Mouse (Mus musculus): ENCODE measurements around the gene St3gal3. TPM values are rescaled to one million over a fixed set of nuclear protein-coding genes. Genes with fewer than 3 reads are reported as not detected.

Gene St3gal3
- polyA plus RNA-seq, 1 experiment from 2014 or later: 8.1 TPM

- Histone ChIP-seq H3K4me2 (peak overlapping the region; percentile 98; the same call in 1 of the 2 replicates), H3K27me3 (no peaks in the 10 kb centered on the region), H3K36me3 (peaks cover 10% of the 10 kb centered on the region; the same call in 1 of the 2 replicates), H3K9me3 (no peaks in the 10 kb centered on the region), H3K4me3 (no peak overlapping the region), H3K4me1 (peaks cover 33% of the 10 kb centered on the region), H3K9ac (no peak overlapping the region), H3K27ac (no peak overlapping the region)
- no peak for ATAC-seq (ENCODE audit: borderline replicate concordance, extremely low read depth, low FRiP score, low TSS enrichment)
- WGBS: 53% methylated on average over 5 of the region's 5 CpGs
Observed at GRCm38 (mm10) chr4:117916386-117916785, 218.3 kb downstream of the St3gal3 start.

- H3K27me3 ChIP-seq: no peaks in the 10 kb centered on the region
- H3K9me3 ChIP-seq: no peaks in the 10 kb centered on the region
- peak overlapping the region; percentile 70 for H3K9ac ChIP-seq
- WGBS: 1% methylated on average over 19 of the region's 19 CpGs
- peak overlapping the region; percentile 85 for H3K27ac ChIP-seq
- H3K36me3 ChIP-seq: peaks cover 15% of the 10 kb centered on the region; the same call in 1 of the 2 replicates
- peaks cover 33% of the 10 kb centered on the region for H3K4me1 ChIP-seq
- ATAC-seq (ENCODE audit: borderline replicate concordance, extremely low read depth, low FRiP score, low TSS enrichment): no peak
- H3K4me3 ChIP-seq: peak overlapping the region; percentile 67
- peak overlapping the region; percentile 98 for H3K4me2 ChIP-seq
Observed at GRCm38 (mm10) chr4:117915489-117916105, 219.1 kb downstream of the St3gal3 start.

- under 1% methylated on average over 58 of the region's 61 CpGs for WGBS
- ATAC-seq (ENCODE audit: borderline replicate concordance, extremely low read depth, low FRiP score, low TSS enrichment): peak; percentile 92
- peak within 1 kb of the TSS; percentile 67 for H3K4me3 ChIP-seq
- peak within 1 kb of the TSS; percentile 85 for H3K27ac ChIP-seq
- peaks cover 33% of the 10 kb centered on the region for H3K4me1 ChIP-seq
- no peaks in the 10 kb centered on the region for H3K9me3 ChIP-seq
- H3K27me3 ChIP-seq: no peaks in the 10 kb centered on the region
- peaks cover 15% of the 10 kb centered on the region; the same call in 1 of the 2 replicates for H3K36me3 ChIP-seq
- H3K4me2 ChIP-seq: peak within 1 kb of the TSS; percentile 98
- peak within 1 kb of the TSS; percentile 70 for H3K9ac ChIP-seq
Observed at GRCm38 (mm10) chr4:117914591-117915442, 219.9 kb downstream of the St3gal3 start, which contains the start of gene Ipo13. Gene Ipo13, minus strand, starts transcription at chr4:117914999.

GRCm38 (mm10) chr4:117914031-117914430 lies 220.7 kb downstream of the St3gal3 start:
- Histone ChIP-seq H3K27me3 (no peaks in the 10 kb centered on the region), H3K9me3 (no peaks in the 10 kb centered on the region), H3K4me2 (peak overlapping the region; percentile 98), H3K27ac (0 out of 2 replicates have a peak overlapping the region, but pooled peaks have one; percentile 13), H3K4me1 (peaks cover 34% of the 10 kb centered on the region), H3K9ac (peak overlapping the region; percentile 70), H3K4me3 (peak overlapping the region; percentile 67), H3K36me3 (peaks cover 15% of the 10 kb centered on the region; the same call in 1 of the 2 replicates)
- 11% methylated on average over 8 of the region's 8 CpGs for WGBS
- 0 out of 2 replicates have a peak, but pooled peaks have one; percentile 3 for ATAC-seq (ENCODE audit: borderline replicate concordance, extremely low read depth, low FRiP score, low TSS enrichment)

- 46% methylated on average over 3 of the region's 3 CpGs for WGBS
- H3K27ac ChIP-seq: no peak overlapping the region
- no peak for ATAC-seq (ENCODE audit: borderline replicate concordance, extremely low read depth, low FRiP score, low TSS enrichment)
- peaks cover 38% of the 10 kb centered on the region for H3K4me1 ChIP-seq
- no peaks in the 10 kb centered on the region for H3K9me3 ChIP-seq
- H3K4me2 ChIP-seq: peak overlapping the region; percentile 98
- H3K9ac ChIP-seq: peak overlapping the region; percentile 70; the same call in 1 of the 2 replicates
- H3K27me3 ChIP-seq: no peaks in the 10 kb centered on the region
- H3K4me3 ChIP-seq: peak overlapping the region; percentile 67
- H3K36me3 ChIP-seq: peaks cover 18% of the 10 kb centered on the region; the same call in 1 of the 2 replicates
Observed at GRCm38 (mm10) chr4:117913421-117913820, 221.3 kb downstream of the St3gal3 start.

- no peak overlapping the region for H3K27ac ChIP-seq
- peaks cover 38% of the 10 kb centered on the region for H3K4me1 ChIP-seq
- no peak for ATAC-seq (ENCODE audit: borderline replicate concordance, extremely low read depth, low FRiP score, low TSS enrichment)
- H3K4me2 ChIP-seq: peak overlapping the region; percentile 98
- no peak overlapping the region for H3K9ac ChIP-seq
- WGBS: 53% methylated on average over 7 of the region's 7 CpGs
- peaks cover 18% of the 10 kb centered on the region; the same call in 1 of the 2 replicates for H3K36me3 ChIP-seq
- H3K4me3 ChIP-seq: no peak overlapping the region
- H3K27me3 ChIP-seq: no peaks in the 10 kb centered on the region
- no peaks in the 10 kb centered on the region for H3K9me3 ChIP-seq
Observed at GRCm38 (mm10) chr4:117912685-117913273, 221.9 kb downstream of the St3gal3 start.

GRCm38 (mm10) chr4:117912131-117912561 lies 222.6 kb downstream of the St3gal3 start:
- no peak overlapping the region for H3K4me2 ChIP-seq
- 88% methylated on average over 13 of the region's 13 CpGs for WGBS

GRCm38 (mm10) chr4:117908834-117909453 lies 225.8 kb downstream of the St3gal3 start:
- no peaks in the 10 kb centered on the region for H3K9me3 ChIP-seq
- no peak for ATAC-seq (ENCODE audit: borderline replicate concordance, extremely low read depth, low FRiP score, low TSS enrichment)
- peaks cover 34% of the 10 kb centered on the region; the same call in 1 of the 2 replicates for H3K36me3 ChIP-seq
- H3K27me3 ChIP-seq: no peaks in the 10 kb centered on the region
- H3K9ac ChIP-seq: no peak overlapping the region
- H3K27ac ChIP-seq: no peak overlapping the region
- 74% methylated on average over 8 of the region's 8 CpGs for WGBS
- peaks cover 24% of the 10 kb centered on the region for H3K4me1 ChIP-seq
- no peak overlapping the region for H3K4me3 ChIP-seq
- H3K4me2 ChIP-seq: no peak overlapping the region

More at GRCm38 (mm10) chr4:117912131-117912561, 222.6 kb downstream of the St3gal3 start:
- no peak overlapping the region for H3K9ac ChIP-seq
- no peak overlapping the region for H3K4me3 ChIP-seq
- no peaks in the 10 kb centered on the region for H3K27me3 ChIP-seq
- H3K27ac ChIP-seq: no peak overlapping the region
- H3K9me3 ChIP-seq: no peaks in the 10 kb centered on the region
- H3K36me3 ChIP-seq: peaks cover 18% of the 10 kb centered on the region; the same call in 1 of the 2 replicates
- no peak for ATAC-seq (ENCODE audit: borderline replicate concordance, extremely low read depth, low FRiP score, low TSS enrichment)
- H3K4me1 ChIP-seq: peaks cover 34% of the 10 kb centered on the region

GRCm38 (mm10) chr4:117906196-117906595 lies 228.5 kb downstream of the St3gal3 start:
- 54% methylated on average over 3 of the region's 3 CpGs for WGBS
- H3K4me3 ChIP-seq: no peak overlapping the region
- peak; percentile 8; the same call in 1 of the 2 replicates for ATAC-seq (ENCODE audit: borderline replicate concordance, extremely low read depth, low FRiP score, low TSS enrichment)

GRCm38 (mm10) chr4:117904761-117905160 lies 230.0 kb downstream of the St3gal3 start:
- H3K4me3 ChIP-seq: no peak overlapping the region
- no peaks in the 10 kb centered on the region for H3K27me3 ChIP-seq
- H3K4me2 ChIP-seq: no peak overlapping the region
- H3K9ac ChIP-seq: no peak overlapping the region
- H3K4me1 ChIP-seq: peaks cover 10% of the 10 kb centered on the region
- H3K27ac ChIP-seq: no peak overlapping the region
- H3K9me3 ChIP-seq: no peaks in the 10 kb centered on the region
- 89% methylated on average over 8 of the region's 8 CpGs for WGBS
- peaks cover 61% of the 10 kb centered on the region for H3K36me3 ChIP-seq
- no peak for ATAC-seq (ENCODE audit: borderline replicate concordance, extremely low read depth, low FRiP score, low TSS enrichment)

More at GRCm38 (mm10) chr4:117906196-117906595, 228.5 kb downstream of the St3gal3 start:
- peaks cover 10% of the 10 kb centered on the region for H3K4me1 ChIP-seq
- H3K9ac ChIP-seq: no peak overlapping the region
- H3K4me2 ChIP-seq: no peak overlapping the region
- H3K9me3 ChIP-seq: no peaks in the 10 kb centered on the region
- H3K36me3 ChIP-seq: peaks cover 49% of the 10 kb centered on the region
- no peak overlapping the region for H3K27ac ChIP-seq
- H3K27me3 ChIP-seq: no peaks in the 10 kb centered on the region

- Histone ChIP-seq H3K4me3 (no peak overlapping the region), H3K4me2 (no peak overlapping the region), H3K4me1 (peaks cover 10% of the 10 kb centered on the region), H3K36me3 (peaks cover 68% of the 10 kb centered on the region), H3K9ac (no peak overlapping the region), H3K9me3 (no peaks in the 10 kb centered on the region), H3K27ac (no peak overlapping the region), H3K27me3 (no peaks in the 10 kb centered on the region)
- no peak for ATAC-seq (ENCODE audit: borderline replicate concordance, extremely low read depth, low FRiP score, low TSS enrichment)
- WGBS: 84% methylated on average over 10 of the region's 10 CpGs
Observed at GRCm38 (mm10) chr4:117904094-117904493, 230.6 kb downstream of the St3gal3 start.
